Comparison of ENCODE assay signal across 9 mouse cellular contexts in the genomic region with DNA sequence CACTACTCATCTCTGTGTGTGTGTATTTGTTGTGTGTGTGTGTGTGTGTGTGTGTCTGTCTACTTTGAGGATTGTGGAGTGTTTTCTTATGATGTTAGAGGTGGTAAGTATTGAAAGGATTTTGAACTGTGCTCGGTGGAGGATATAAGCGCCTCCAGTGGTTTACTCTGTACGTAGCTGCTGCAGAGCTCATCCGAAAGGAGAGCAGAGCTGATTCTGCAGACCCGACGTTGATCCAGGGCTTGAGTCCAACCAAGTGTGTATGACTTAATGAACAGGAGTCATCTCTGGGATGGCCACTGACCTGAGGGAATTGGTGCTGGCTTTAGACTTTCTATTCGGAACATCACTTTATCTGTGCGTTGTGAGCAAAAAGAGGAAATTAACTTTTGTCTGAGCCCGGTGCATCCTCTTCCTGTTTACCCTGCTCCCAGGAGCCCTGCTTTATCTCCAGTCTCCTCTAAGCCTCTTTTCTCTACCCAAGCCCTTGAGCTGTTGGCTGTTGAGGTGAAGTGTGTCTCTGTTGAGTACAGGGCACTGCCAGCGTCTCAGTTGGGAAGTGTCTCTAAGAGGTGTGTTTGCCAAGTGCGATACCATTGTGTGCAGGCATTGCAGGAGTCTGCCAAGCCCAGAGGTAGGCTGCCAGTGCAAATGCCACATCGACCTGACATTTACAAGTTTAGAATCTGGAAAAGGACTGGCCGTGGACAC. TPM values are rescaled to one million over a fixed set of nuclear protein-coding genes. Genes with fewer than 3 reads are reported as not detected.
DNase-seq lines count a peak whose midpoint lies in the region; ATAC-seq and TF ChIP-seq lines count a peak whose summit lies in the region.
"Had no signal": no experiment of that assay in that cellular context is flagged by ENCODE, and none has a peak within 500 bp of the region (broad histone marks: within the 10 kb centered on the region; RNA-seq: fewer than 3 reads in every experiment).

No protein-coding gene starts in this region.

- no peak overlapping the region for H3K9ac ChIP-seq in hindbrain, embryonic 13.5 days

- TF ChIP-seq CTCF in bone marrow, adult 2 months (IDR thresholded peaks at IDR 0.05; ENCODE audit: control insufficient read depth, insufficient read depth, low read length): no peak

- intact Hi-C loops in heart, postnatal 36 days (cut with DNase I): no loop called here

- H3K9me3 ChIP-seq in hindbrain, embryonic 13.5 days: no peaks in the 10 kb centered on the region

- peak overlapping the region; percentile 73 for H3K27ac ChIP-seq in bone marrow, adult 2 months (ENCODE audit: control insufficient read depth, insufficient read depth, low read depth, low read length, poor library complexity)
- no peak overlapping the region for H3K27ac ChIP-seq in hindbrain, embryonic 13.5 days

- 28% methylated on average over 13 of the region's 13 CpGs for WGBS in bone marrow, adult 2 months
- WGBS in hindbrain, embryonic 13.5 days: 93% methylated on average over 13 of the region's 13 CpGs

- no peak for DNase-seq in cerebellum, postnatal 4 days (ENCODE audit: low spot score in 2 of 2)
- DNase-seq in heart, postnatal 36 days: peak; percentile 25 to 28
- DNase-seq in lung, postnatal 4 days: peak; percentile 55 to 78
- no peak for DNase-seq in urinary bladder, postnatal 25 days (ENCODE audit: low spot score)
- no peak for DNase-seq in retina, postnatal 1 day

- H3K4me3 ChIP-seq in bone marrow, adult 2 months (replicated peaks; ENCODE audit: control insufficient read depth, low read depth, low read length): peak overlapping the region; percentile 65
- no peak overlapping the region for H3K4me3 ChIP-seq in hindbrain, embryonic 13.5 days

- no peaks in the 10 kb centered on the region for H3K27me3 ChIP-seq in hindbrain, embryonic 13.5 days

- H3K4me1 ChIP-seq in bone marrow, adult 2 months (ENCODE audit: control insufficient read depth, insufficient read depth, low read length): peaks cover 4% of the 10 kb centered on the region
- H3K4me1 ChIP-seq in hindbrain, embryonic 13.5 days (replicated peaks): no peaks in the 10 kb centered on the region

- peaks cover 38% of the 10 kb centered on the region for H3K36me3 ChIP-seq in hindbrain, embryonic 13.5 days

- H3K4me2 ChIP-seq in hindbrain, embryonic 13.5 days: no peak overlapping the region

- no peak for TF ChIP-seq POLR2A in bone marrow, adult 2 months (IDR thresholded peaks at IDR 0.05; ENCODE audit: borderline replicate concordance, control insufficient read depth, low read depth, low read length)

- ATAC-seq in cerebellum, adult (ENCODE audit: insufficient number of reproducible peaks, low FRiP score, low TSS enrichment): peak; percentile 61; the same call in 1 of the 2 replicates
- ATAC-seq in hindbrain, embryonic 13.5 days (ENCODE audit: low FRiP score): no peak
- ATAC-seq: forebrain, embryonic 16.5 days had no signal

RNA-seq across cellular contexts. Expression of a gene that starts 3.9 kb away (rescaled TPM):
- polyA plus RNA-seq in bone marrow, adult 2 months (2011; ENCODE audit: insufficient read depth, insufficient read length, low replicate concordance, missing spikeins): 18.1 and 29.1 TPM in 2 replicates
- 10 to 100 TPM; 11.4 to 12.5 TPM for total RNA-seq in heart, postnatal 36 days (2021)
- 53.5 and 54.4 TPM in 2 replicates for polyA plus RNA-seq in hindbrain, embryonic 13.5 days (2015; fragmentation: Nextera tagmentation; extraction: Ambion mirVana)

Comparison
In these comparisons a context has a peak if more than half of its experiments do, and no peak if none do; other contexts are left out.
1. DNase-seq: peak in heart, postnatal 36 days (2 of 2) and lung, postnatal 4 days (2 of 2); none in cerebellum, postnatal 4 days (0 of 2), urinary bladder, postnatal 25 days (single experiment) and retina, postnatal 1 day (single experiment).